Mouse (Mus musculus): Measurements from ENCODE around the gene Ccdc110. TPM values are rescaled to one million over a fixed set of nuclear protein-coding genes. Genes with fewer than 3 reads are reported as not detected.

Gene Ccdc110
- total RNA-seq, 2 experiments from 2014 or later, result not detected

GRCm38 (mm10) chr8:45975126-45975836, 40.9 kb downstream of the Ccdc110 start, which contains the start of the genes 1700029J07Rik and Ufsp2:
1700029J07Rik (minus strand) TSS chr8:45975252.
Ufsp2 (plus strand) TSS chr8:45975528.
- ATAC-seq (replicated peaks; ENCODE audit: low FRiP score, poor library complexity, severe bottlenecking), result peak; percentile 97

- ATAC-seq (replicated peaks; ENCODE audit: low FRiP score, poor library complexity, severe bottlenecking), result peak; percentile 44
These were observed 41.5 kb downstream of the Ccdc110 start for GRCm38 (mm10) chr8:45975837-45976468.

- ATAC-seq (replicated peaks; ENCODE audit: low FRiP score, poor library complexity, severe bottlenecking), result no peak
These were observed 52.2 kb downstream of the Ccdc110 start for GRCm38 (mm10) chr8:45986665-45987064.

- ATAC-seq (replicated peaks; ENCODE audit: low FRiP score, poor library complexity, severe bottlenecking), result no peak
These were observed 53.8 kb downstream of the Ccdc110 start for GRCm38 (mm10) chr8:45988189-45988588.

- ATAC-seq (replicated peaks; ENCODE audit: low FRiP score, poor library complexity, severe bottlenecking), result no peak
These were observed 56.4 kb downstream of the Ccdc110 start for GRCm38 (mm10) chr8:45990631-45991310.

Other genes starting within 250 kb of the Ccdc110 start
- not detected in 2 replicates for gene Pdlim3, start 49.2 kb upstream of the Ccdc110 start, total RNA-seq (2015; ENCODE audit: low replicate concordance)
- 0.26 TPM in 1 of 2 replicates, not detected in the other for gene Pdlim3, start 49.2 kb upstream of the Ccdc110 start, total RNA-seq (2017; ENCODE audit: low replicate concordance)
- gene 1700029J07Rik, start 40.6 kb downstream of the Ccdc110 start, total RNA-seq (2015; ENCODE audit: low replicate concordance), result not detected in 2 replicates
- gene 1700029J07Rik, start 40.6 kb downstream of the Ccdc110 start, total RNA-seq (2017; ENCODE audit: low replicate concordance), result 0.94 TPM in 1 of 2 replicates, not detected in the other
- gene Ufsp2, start 40.9 kb downstream of the Ccdc110 start, total RNA-seq (2015; ENCODE audit: low replicate concordance), result 25.4 and 30.9 TPM in 2 replicates
- gene Ufsp2, start 40.9 kb downstream of the Ccdc110 start, total RNA-seq (2017; ENCODE audit: low replicate concordance), result 15.3 and 28.1 TPM in 2 replicates
- gene Lrp2bp, start 64.7 kb downstream of the Ccdc110 start, total RNA-seq (2015; ENCODE audit: low replicate concordance), result not detected in 2 replicates
- not detected in 2 replicates for gene Lrp2bp, start 64.7 kb downstream of the Ccdc110 start, total RNA-seq (2017; ENCODE audit: low replicate concordance)
- gene Ankrd37, start 71.1 kb downstream of the Ccdc110 start, total RNA-seq (2015; ENCODE audit: low replicate concordance), result 1.5 TPM in 1 of 2 replicates, not detected in the other
- not detected in 2 replicates for gene Ankrd37, start 71.1 kb downstream of the Ccdc110 start, total RNA-seq (2017; ENCODE audit: low replicate concordance)
- gene Cfap97, start 217.2 kb downstream of the Ccdc110 start, total RNA-seq (2015; ENCODE audit: low replicate concordance), result 14.6 and 15.4 TPM in 2 replicates
- gene Cfap97, start 217.2 kb downstream of the Ccdc110 start, total RNA-seq (2017; ENCODE audit: low replicate concordance), result 5.0 and 5.3 TPM in 2 replicates
- gene Snx25, start 217.5 kb downstream of the Ccdc110 start, total RNA-seq (2015; ENCODE audit: low replicate concordance), result 6.9 and 8.4 TPM in 2 replicates
- 4.3 and 10.1 TPM in 2 replicates for gene Snx25, start 217.5 kb downstream of the Ccdc110 start, total RNA-seq (2017; ENCODE audit: low replicate concordance)